Mouse (Mus musculus) embryonic facial prominence, embryonic 11.5 days (tissue): Measurements from ENCODE around the gene Uvssa. TPM values are rescaled to one million over a fixed set of nuclear protein-coding genes. Genes with fewer than 3 reads are reported as not detected.

ENCODE experiments used
- ATAC-seq: fragments of 200-750 bp; cut with Nextera tagmentation; replicated peaks from 2 replicates; pipeline ENCODE4 v1.8.0; 2017; ENCODE audit warnings: low read depth; ENCODE audit not compliant: insufficient number of reproducible peaks, low FRiP score, low TSS enrichment
- DNase-seq: peaks from one replicate; pipeline ENCODE4 v3.0.0-alpha.2; 2015; ENCODE audit warnings: low spot score
- H3K27ac ChIP-seq: fragments of 300-500 bp; sonication (generic); replicated peaks from 2 replicates; pipeline ENCODE4 v1.5.1; 2014; ENCODE audit warnings: mild to moderate bottlenecking, low read depth, low read length, control low read depth
- H3K27me3 ChIP-seq: fragments of 300-500 bp; sonication (generic); 2 replicates; pipeline ENCODE4 v1.6.1; 2014; ENCODE audit warnings: mild to moderate bottlenecking, low read length, moderate library complexity, mixed read lengths; ENCODE audit not compliant: control insufficient read depth, insufficient read depth
- H3K36me3 ChIP-seq: fragments of 300-500 bp; sonication (generic); replicated peaks from 2 replicates; pipeline ENCODE4 v1.6.1; 2014; ENCODE audit warnings: low read depth, mild to moderate bottlenecking, low read length, moderate library complexity, mixed read lengths; ENCODE audit not compliant: control insufficient read depth, insufficient read depth
- H3K4me1 ChIP-seq: fragments of 300-500 bp; sonication (generic); 2 replicates; pipeline ENCODE4 v1.6.1; 2014; ENCODE audit warnings: low read length, mixed read lengths; ENCODE audit not compliant: control insufficient read depth, insufficient read depth
- H3K4me2 ChIP-seq: fragments of 300-500 bp; sonication (generic); 2 replicates; pipeline ENCODE4 v1.6.1; 2014; ENCODE audit warnings: low read depth, mild to moderate bottlenecking, control low read depth, low read length, moderate library complexity
- H3K4me3 ChIP-seq: fragments of 300-500 bp; sonication (generic); 2 replicates; pipeline ENCODE4 v1.5.1; 2014; ENCODE audit warnings: low read depth, low read length, control low read depth
- H3K9ac ChIP-seq: fragments of 300-500 bp; sonication (generic); replicated peaks from 2 replicates; pipeline ENCODE4 v1.6.1; 2014; ENCODE audit warnings: mild to moderate bottlenecking, control low read depth, low read length
- H3K9me3 ChIP-seq: fragments of 300-500 bp; sonication (generic); replicated peaks from 2 replicates; pipeline ENCODE4 v1.6.1; 2016; ENCODE audit warnings: mild to moderate bottlenecking, low read length, inconsistent platforms, mixed read lengths; ENCODE audit not compliant: control insufficient read depth
- WGBS: fragments of 180-500 bp; shearing (Covaris S2); extraction: QIAGEN DNeasy Blood & Tissue Kit; methylation state at CpG from one replicate; pipeline ENCODE4 v1.1.7; 2014; 5-methylcytosine and 5-hydroxymethylcytosine counted together
- polyA plus RNA-seq: library from polyadenylated mRNA; unstranded; fragments of >200 nt; fragmentation: Nextera tagmentation; extraction: Ambion mirVana; gene quantifications from 2 replicates; pipeline ENCODE4 v1.2.1, GENCODE M21; 2014

The Uvssa gene
- polyA plus RNA-seq, 1 experiment from 2014 or later = 7.3 TPM

DNA sequence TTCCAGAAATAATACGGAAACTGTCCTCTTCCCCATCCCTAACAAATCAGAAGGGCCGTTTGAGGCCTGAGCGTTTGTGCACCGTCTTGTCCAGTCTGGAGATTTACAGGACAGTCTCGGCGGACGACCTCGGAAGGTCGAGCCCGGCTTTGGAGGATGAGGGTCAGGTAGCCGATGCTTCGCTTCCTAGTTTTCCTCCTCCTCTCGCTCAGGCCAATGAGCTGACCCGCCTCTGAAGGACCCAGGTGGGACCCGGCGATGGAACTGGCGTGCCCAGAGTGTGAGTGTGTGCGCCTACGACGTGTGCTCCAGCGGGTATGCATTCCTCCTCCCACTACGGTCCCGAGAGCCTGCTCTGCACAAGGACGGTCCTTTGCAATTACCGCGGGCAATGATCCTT is 56.8 kb downstream of the Uvssa start:
- Histone ChIP-seq H3K9me3 (no peaks in the 10 kb centered on the region), H3K4me2 (no peak overlapping the region), H3K36me3 (no peaks in the 10 kb centered on the region), H3K27me3 (peaks cover 80% of the 10 kb centered on the region), H3K4me3 (no peak overlapping the region), H3K27ac (no peak overlapping the region), H3K4me1 (peaks cover 17% of the 10 kb centered on the region), H3K9ac (no peak overlapping the region)
- 2% methylated on average over 26 of the region's 26 CpGs for WGBS
- no peak for DNase-seq
- ATAC-seq = no peak

DNA sequence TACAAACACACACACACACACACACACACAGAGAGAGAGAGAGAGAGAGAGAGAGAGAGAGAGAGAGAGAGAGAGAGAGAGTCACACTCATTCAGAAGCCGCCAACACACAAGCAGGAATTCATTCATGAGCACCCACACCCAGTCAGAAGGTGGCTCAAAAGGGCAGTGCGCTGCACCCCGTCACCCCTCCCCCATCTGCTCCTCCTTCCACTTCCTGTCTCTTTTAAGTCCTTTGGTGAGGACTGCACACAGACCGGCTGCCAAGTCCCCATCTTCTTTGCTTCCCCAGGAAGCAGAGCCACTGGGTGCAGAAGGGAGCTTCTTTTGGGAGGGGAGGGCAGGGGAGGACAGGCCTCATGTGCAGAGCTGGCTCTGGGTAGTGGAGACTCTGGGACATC is 57.6 kb downstream of the Uvssa start:
- Histone ChIP-seq H3K9me3 (no peaks in the 10 kb centered on the region), H3K36me3 (no peaks in the 10 kb centered on the region), H3K4me3 (no peak overlapping the region), H3K4me2 (no peak overlapping the region), H3K9ac (no peak overlapping the region), H3K27me3 (peaks cover 72% of the 10 kb centered on the region), H3K4me1 (peaks cover 13% of the 10 kb centered on the region), H3K27ac (no peak overlapping the region)
- DNase-seq (no peak), ATAC-seq (no peak)
- WGBS = 2% methylated on average over 4 of the region's 4 CpGs

DNA sequence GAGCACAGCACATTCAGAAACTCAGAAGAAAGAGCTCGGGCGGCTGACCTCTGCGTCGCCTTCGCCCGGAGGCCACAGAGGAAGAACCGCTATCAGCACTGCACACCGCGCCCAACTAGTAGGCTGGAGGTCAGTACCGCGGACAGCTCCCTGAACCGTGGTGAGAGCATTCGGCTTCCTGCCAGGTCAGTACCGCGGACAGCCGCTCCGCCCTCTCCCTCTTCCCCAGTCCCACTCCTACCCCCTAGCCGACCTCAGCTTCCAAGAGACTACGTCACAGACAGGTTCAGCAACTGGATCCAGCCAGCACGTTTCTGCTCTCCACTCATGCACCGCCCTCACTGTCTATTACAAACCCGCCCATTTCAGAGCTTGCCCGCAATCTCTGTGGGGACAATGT is 59.9 kb downstream of the Uvssa start:
- H3K4me3 ChIP-seq = no peak overlapping the region
- no peaks in the 10 kb centered on the region for H3K9me3 ChIP-seq
- no peak overlapping the region for H3K9ac ChIP-seq
- DNase-seq = peak; percentile 97
- peaks cover 57% of the 10 kb centered on the region for H3K27me3 ChIP-seq
- H3K36me3 ChIP-seq = no peaks in the 10 kb centered on the region
- peak; percentile 80 for ATAC-seq
- peaks cover 12% of the 10 kb centered on the region for H3K4me1 ChIP-seq
- H3K4me2 ChIP-seq = no peak overlapping the region
- no peak overlapping the region for H3K27ac ChIP-seq
- WGBS = 3% methylated on average over 23 of the region's 23 CpGs

DNA sequence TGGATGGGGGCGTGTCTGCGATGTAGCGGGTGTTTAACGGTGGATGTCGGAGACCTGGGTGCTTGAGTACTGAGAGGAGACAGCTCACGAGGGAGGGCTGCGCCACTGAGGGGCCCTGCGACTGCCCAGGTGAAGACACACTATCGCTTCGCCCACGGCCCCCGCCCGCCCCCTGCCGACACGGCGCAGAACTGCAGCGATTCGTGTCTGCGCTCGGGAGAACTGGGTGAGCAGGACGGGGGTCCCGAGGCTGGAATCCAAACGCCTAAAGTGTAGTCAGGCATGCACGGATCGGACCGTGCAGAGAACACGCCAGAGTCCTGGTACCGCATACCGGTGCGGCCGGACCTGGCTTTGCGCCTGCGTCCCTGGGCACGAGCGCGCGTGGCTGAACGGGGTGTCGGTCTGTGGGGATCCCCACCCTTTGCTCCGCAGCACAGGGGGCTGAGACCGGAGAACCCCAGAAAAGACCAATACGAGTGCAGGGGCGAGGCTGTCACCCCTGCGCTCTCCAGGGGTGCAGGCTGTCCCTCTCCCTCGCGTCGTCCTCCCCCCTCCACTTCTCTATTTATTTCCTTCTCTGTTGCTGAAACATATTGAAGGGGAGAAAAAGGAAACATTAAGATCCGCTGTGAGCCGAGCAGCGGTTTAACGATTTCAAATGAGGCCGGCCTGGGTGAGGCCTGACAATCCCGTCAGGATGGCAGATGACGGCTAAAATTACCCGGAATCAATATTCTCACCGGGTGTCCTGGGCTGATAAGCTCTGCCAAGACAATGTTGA is 64.8 kb downstream of the Uvssa start:
- Histone ChIP-seq H3K27me3 (peaks cover 22% of the 10 kb centered on the region), H3K36me3 (no peaks in the 10 kb centered on the region), H3K4me2 (peak overlapping the region; percentile 50), H3K27ac (no peak overlapping the region), H3K4me3 (peak overlapping the region; percentile 14; the same call in 1 of the 2 replicates), H3K4me1 (peaks cover 4% of the 10 kb centered on the region), H3K9me3 (no peaks in the 10 kb centered on the region), H3K9ac (no peak overlapping the region; the same call in none of the 2 replicates)
- WGBS = 6% methylated on average over 56 of the region's 56 CpGs
- 0 out of 2 replicates have a peak, but pooled peaks have one; percentile 16 for ATAC-seq
- peak; percentile 71 for DNase-seq

- Histone ChIP-seq H3K27me3 (peaks cover 22% of the 10 kb centered on the region), H3K27ac (no peak overlapping the region), H3K9ac (no peak overlapping the region), H3K4me1 (peaks cover 4% of the 10 kb centered on the region), H3K9me3 (no peaks in the 10 kb centered on the region), H3K36me3 (no peaks in the 10 kb centered on the region), H3K4me3 (no peak overlapping the region), H3K4me2 (no peak overlapping the region)
- no peak for ATAC-seq
- 48% methylated on average over 9 of the region's 9 CpGs for WGBS
- DNase-seq = no peak
These were observed 65.4 kb downstream of the Uvssa start for GRCm38 (mm10) chr5:33443794-33444193.

GRCm38 (mm10) chr5:33455737-33456136 is 77.4 kb downstream of the Uvssa start:
- H3K4me2 ChIP-seq = no peak overlapping the region
- no peaks in the 10 kb centered on the region for H3K27me3 ChIP-seq
- 55% methylated on average over 8 of the region's 8 CpGs for WGBS
- no peak overlapping the region for H3K27ac ChIP-seq
- H3K9me3 ChIP-seq = no peaks in the 10 kb centered on the region
- DNase-seq (no peak), ATAC-seq (no peak)
- H3K9ac ChIP-seq = no peak overlapping the region
- H3K4me3 ChIP-seq = no peak overlapping the region
- H3K4me1 ChIP-seq = no peaks in the 10 kb centered on the region
- H3K36me3 ChIP-seq = no peaks in the 10 kb centered on the region

GRCm38 (mm10) chr5:33458132-33458622 is 79.8 kb downstream of the Uvssa start:
- no peaks in the 10 kb centered on the region for H3K9me3 ChIP-seq
- DNase-seq (no peak), ATAC-seq (no peak)
- no peak overlapping the region for H3K4me3 ChIP-seq
- H3K27me3 ChIP-seq = no peaks in the 10 kb centered on the region
- no peak overlapping the region for H3K9ac ChIP-seq
- 42% methylated on average over 3 of the region's 3 CpGs for WGBS
- H3K4me2 ChIP-seq = no peak overlapping the region
- no peaks in the 10 kb centered on the region for H3K36me3 ChIP-seq
- H3K4me1 ChIP-seq = no peaks in the 10 kb centered on the region
- no peak overlapping the region for H3K27ac ChIP-seq

DNA sequence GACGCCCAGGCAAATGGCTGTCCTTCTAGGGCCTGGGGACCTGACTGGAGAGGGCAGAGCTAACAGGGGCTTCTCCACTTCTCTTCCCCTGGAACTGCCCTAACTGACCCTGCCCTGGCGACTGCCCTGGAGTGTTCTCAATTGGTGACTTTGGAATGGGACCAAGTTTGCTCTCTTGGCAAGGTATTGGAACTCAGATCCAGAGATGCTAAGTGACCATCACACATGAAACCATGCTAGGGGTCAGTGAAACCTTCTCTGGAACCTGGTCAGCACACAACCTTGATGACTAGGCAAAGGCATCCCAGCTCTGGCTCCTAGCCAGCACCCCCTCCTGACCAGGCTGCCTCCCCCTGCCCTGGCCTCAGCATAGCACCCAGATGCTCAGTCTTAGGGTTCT is 80.8 kb downstream of the Uvssa start:
- H3K9ac ChIP-seq = no peak overlapping the region
- no peak for ATAC-seq
- H3K9me3 ChIP-seq = no peaks in the 10 kb centered on the region
- no peak overlapping the region for H3K4me2 ChIP-seq
- WGBS = 71% methylated on average over 2 of the region's 2 CpGs
- H3K4me1 ChIP-seq = no peaks in the 10 kb centered on the region
- no peak overlapping the region for H3K4me3 ChIP-seq
- no peak overlapping the region for H3K27ac ChIP-seq
- no peaks in the 10 kb centered on the region for H3K36me3 ChIP-seq
- no peaks in the 10 kb centered on the region for H3K27me3 ChIP-seq
- no peak for DNase-seq
